Mouse (Mus musculus): Measurements from ENCODE around the gene Cyp2ab1.

DNA sequence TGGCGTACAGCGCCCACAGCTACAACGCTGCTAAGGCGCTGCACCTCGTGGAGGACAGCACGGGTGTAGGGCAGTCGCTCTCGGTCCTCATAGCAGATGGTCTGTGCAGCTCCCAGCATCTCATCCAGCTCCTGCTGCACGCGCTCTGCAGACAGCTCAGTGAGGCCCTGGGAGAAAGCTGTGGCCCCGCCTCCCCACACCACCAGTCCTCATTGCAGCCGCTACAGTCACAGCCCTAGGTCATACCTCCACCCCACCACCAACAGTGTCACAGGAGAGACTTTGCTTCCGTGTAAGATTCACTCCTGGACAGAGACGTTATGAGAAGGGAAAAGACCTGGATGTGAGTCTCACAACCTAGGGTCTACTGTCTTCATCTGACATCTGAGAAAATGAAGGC lies 12.9 kb downstream of the Cyp2ab1 start:
- TF ChIP-seq POLR2A (IDR thresholded peaks at IDR 0.05; ENCODE audit: low read depth, low read length) (no peak), CTCF (conservative IDR thresholded peaks at IDR 0.05; ENCODE audit: insufficient read depth, insufficient read length, low read depth, low read length) (no peak)
